In the genomic region with DNA sequence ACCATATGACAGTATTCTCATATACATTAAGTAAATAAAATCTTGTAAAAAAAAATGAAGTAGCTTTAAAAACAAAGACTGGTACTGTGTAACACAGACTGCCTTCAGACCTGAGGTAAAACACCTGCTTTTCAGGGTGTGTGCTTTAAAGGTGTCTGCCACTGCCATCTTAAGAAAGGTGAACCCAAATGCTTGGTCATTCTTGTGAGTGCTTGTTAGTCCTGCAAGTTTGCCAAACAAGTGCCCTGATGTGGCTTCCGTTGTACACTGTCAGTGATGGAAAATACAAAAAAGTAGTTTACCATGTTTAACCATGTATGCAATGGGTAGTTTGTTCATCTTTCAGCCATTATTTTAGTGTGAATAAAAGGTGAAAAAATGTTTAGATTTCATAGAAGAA, we compare ENCODE assay signal across 29 mouse cellular contexts. TPM values are rescaled to one million over a fixed set of nuclear protein-coding genes. Genes with fewer than 3 reads are reported as not detected.
DNase-seq lines count a peak whose midpoint lies in the region; ATAC-seq and TF ChIP-seq lines count a peak whose summit lies in the region.
"Had no signal": no experiment of that assay in that cellular context is flagged by ENCODE, and none has a peak within 500 bp of the region (broad histone marks: within the 10 kb centered on the region; RNA-seq: fewer than 3 reads in every experiment).

No protein-coding gene starts in this region.

- no peaks in the 10 kb centered on the region for H3K9me3 ChIP-seq in liver, embryonic 11.5 days (ENCODE audit: control insufficient read depth, low read length)
- no peaks in the 10 kb centered on the region for H3K9me3 ChIP-seq in E14TG2a.4 (ENCODE audit: low read length)
- H3K9me3 ChIP-seq: embryonic facial prominence, embryonic 12.5 days; embryonic facial prominence, embryonic 15.5 days; forebrain, embryonic 13.5 days; heart, embryonic 10.5 days; hindbrain, embryonic 13.5 days had no signal

- WGBS in liver, adult 2 months: 40% methylated on average over 1 of the region's 1 CpGs
- WGBS in liver, embryonic 11.5 days: 95% methylated on average over 1 of the region's 1 CpGs

- no peak for TF ChIP-seq CTCF in liver, adult 2 months (IDR thresholded peaks at IDR 0.05; ENCODE audit: low read depth, low read length)
- no peak for TF ChIP-seq CTCF in E14TG2a.4 (conservative IDR thresholded peaks at IDR 0.05; ENCODE audit: low read length)
- TF ChIP-seq CTCF in gastrocnemius, adult 2 months (IDR thresholded peaks at IDR 0.05): no peak

- no peak for TF ChIP-seq POLR2A in liver, adult 2 months (IDR thresholded peaks at IDR 0.05; ENCODE audit: extremely low read depth, insufficient read depth, low read length)

- H3K27me3 ChIP-seq in liver, adult 2 months (ENCODE audit: control insufficient read depth, insufficient read depth, low read length): no peaks in the 10 kb centered on the region
- no peaks in the 10 kb centered on the region for H3K27me3 ChIP-seq in liver, embryonic 11.5 days (replicated peaks; ENCODE audit: control insufficient read depth, insufficient read depth, low read length)
- H3K27me3 ChIP-seq in E14TG2a.4 (ENCODE audit: insufficient read depth, low read length): no peaks in the 10 kb centered on the region
- H3K27me3 ChIP-seq: embryonic facial prominence, embryonic 12.5 days; embryonic facial prominence, embryonic 15.5 days; forebrain, embryonic 13.5 days; hindbrain, embryonic 13.5 days had no signal

- no peak overlapping the region for H3K27ac ChIP-seq in liver, adult 2 months (replicated peaks; ENCODE audit: insufficient read depth, low read depth, low read length)
- no peak overlapping the region for H3K27ac ChIP-seq in liver, embryonic 11.5 days (ENCODE audit: low read depth, low read length)
- H3K27ac ChIP-seq in gastrocnemius, adult 2 months: no peak overlapping the region
- H3K27ac ChIP-seq: embryonic facial prominence, embryonic 12.5 days; embryonic facial prominence, embryonic 15.5 days; forebrain, embryonic 13.5 days; heart, adult 2 months; heart, embryonic 10.5 days; hindbrain, embryonic 13.5 days had no signal

- H3K9ac ChIP-seq in liver, adult 2 months (ENCODE audit: low read depth, low read length): no peak overlapping the region
- no peak overlapping the region for H3K9ac ChIP-seq in liver, embryonic 11.5 days (ENCODE audit: low read depth, low read length)
- H3K9ac ChIP-seq: embryonic facial prominence, embryonic 12.5 days; embryonic facial prominence, embryonic 15.5 days; forebrain, embryonic 13.5 days; hindbrain, embryonic 13.5 days had no signal

- no peaks in the 10 kb centered on the region; the same call in 1 of the 2 replicates for H3K79me2 ChIP-seq in liver, adult 2 months (ENCODE audit: control insufficient read depth, insufficient read depth, low read length)

- no peak overlapping the region for H3K4me3 ChIP-seq in liver, adult 2 months (ENCODE audit: insufficient read depth, low read depth, low read length)
- no peak overlapping the region for H3K4me3 ChIP-seq in liver, embryonic 11.5 days (ENCODE audit: low read depth, low read length)
- 0 out of 2 replicates have a peak overlapping the region, but pooled peaks have one; percentile 20 for H3K4me3 ChIP-seq in E14TG2a.4 (replicated peaks; ENCODE audit: low read length)
- no peak overlapping the region for H3K4me3 ChIP-seq in gastrocnemius, adult 2 months
- H3K4me3 ChIP-seq: embryonic facial prominence, embryonic 12.5 days; embryonic facial prominence, embryonic 15.5 days; erythroblast, embryonic 14.5 days; forebrain, embryonic 13.5 days; heart, adult 2 months; heart, embryonic 10.5 days; hindbrain, embryonic 13.5 days had no signal

- H3K36me3 ChIP-seq in liver, adult 2 months (ENCODE audit: control insufficient read depth, insufficient read depth, low read length): peaks cover 84% of the 10 kb centered on the region
- peaks cover 56% of the 10 kb centered on the region for H3K36me3 ChIP-seq in liver, embryonic 11.5 days (ENCODE audit: control insufficient read depth, insufficient read depth, low read length)
- H3K36me3 ChIP-seq in E14TG2a.4 (ENCODE audit: insufficient read depth, low read length): peaks cover 97% of the 10 kb centered on the region

- peaks cover 30% of the 10 kb centered on the region for H3K4me1 ChIP-seq in liver, adult 2 months (ENCODE audit: control insufficient read depth, insufficient read depth, low read length)
- peaks cover 8% of the 10 kb centered on the region; the same call in 1 of the 2 replicates for H3K4me1 ChIP-seq in liver, embryonic 11.5 days (replicated peaks; ENCODE audit: control insufficient read depth, insufficient read depth, low read length)
- H3K4me1 ChIP-seq in E14TG2a.4 (replicated peaks; ENCODE audit: low read depth, low read length): peaks cover 77% of the 10 kb centered on the region
- H3K4me1 ChIP-seq: embryonic facial prominence, embryonic 12.5 days had no signal

- ATAC-seq in liver, embryonic 11.5 days (replicated peaks; ENCODE audit: low FRiP score): no peak
- ATAC-seq: forebrain, embryonic 13.5 days; forebrain, embryonic 16.5 days; hindbrain, embryonic 16.5 days; inflammation-experienced regulatory T-cells, adult 6 months; intestine, embryonic 16.5 days had no signal

- intact Hi-C loops in gastrocnemius, adult 2 months (cut with DNase I): no loop called here

- peak; percentile 59 for DNase-seq in liver, adult 2 months (ENCODE audit: extremely low read depth, low read depth, low spot score)
- no peak for DNase-seq in liver, embryonic 11.5 days (ENCODE audit: low spot score)
- DNase-seq in ZHBTc4 (ENCODE audit: low read depth, low spot score): peak; percentile 44
- DNase-seq in naive thymus-derived CD4-positive, alpha-beta T cell, adult 2 months (ENCODE audit: low read depth): peak; percentile 45
- DNase-seq in MN1 (ENCODE audit: low spot score): no peak
- no peak for DNase-seq in gastrocnemius, adult 2 months
- DNase-seq: adrenal gland, postnatal 10 days; adrenal gland, postnatal 36 days; cerebellum, adult 18-20 months; cerebellum, adult 9-10 months; cerebellum, postnatal 25 days; gastrocnemius, postnatal 25 days; heart, adult 2 months; kidney, adult 18-20 months had no signal

- no peak overlapping the region for H3K4me2 ChIP-seq in liver, embryonic 11.5 days
- H3K4me2 ChIP-seq: embryonic facial prominence, embryonic 12.5 days; embryonic facial prominence, embryonic 15.5 days; forebrain, embryonic 13.5 days; hindbrain, embryonic 13.5 days had no signal

RNA-seq across cellular contexts. Expression of gene Srsf5, which starts 7.2 kb away (rescaled TPM):
- 232 and 331 TPM in 2 replicates for total RNA-seq in liver, adult 2 months (2014; rRNA removed)
- polyA plus RNA-seq in liver, adult 2 months (2012; rRNA removed): 198 and 238 TPM in 2 replicates
- 423 and 425 TPM in 2 replicates for polyA plus RNA-seq in liver, embryonic 11.5 days (2014; fragmentation: Nextera tagmentation; extraction: Ambion mirVana)
- 100 to 1,000 TPM in 1 of 2 experiments, 10 to 100 TPM in 1; 93.8 to 118 TPM for total RNA-seq in gastrocnemius, adult 2 months (2021)

RNA-seq across cellular contexts. Expression of gene Slc10a1, which starts 16.0 kb away (rescaled TPM):
- 389 and 508 TPM in 2 replicates for total RNA-seq in liver, adult 2 months (2014; rRNA removed)
- 1,193 and 1,387 TPM in 2 replicates for polyA plus RNA-seq in liver, adult 2 months (2012; rRNA removed)
- polyA plus RNA-seq in liver, embryonic 11.5 days (2014; fragmentation: Nextera tagmentation; extraction: Ambion mirVana): 0.47 and 0.95 TPM in 2 replicates
- not detected for total RNA-seq in gastrocnemius, adult 2 months (2021)
- total RNA-seq: adrenal gland, adult 18-20 months; adrenal gland, postnatal 36 days; gastrocnemius, postnatal 25 days; heart, adult 2 months; heart, postnatal 25 days; hematopoietic stem cell, adult 5-6 weeks had no signal
- polyA plus RNA-seq: erythroblast, embryonic 14.5 days; gonadal fat pad, adult 2 months; heart, adult 2 months had no signal

Comparison
In these comparisons a context has a peak if more than half of its experiments do, and no peak if none do; other contexts are left out.
1. DNase-seq: peak in liver, adult 2 months (single experiment), ZHBTc4 (single experiment) and naive thymus-derived CD4-positive, alpha-beta T cell, adult 2 months (single experiment); none in liver, embryonic 11.5 days (single experiment), MN1 (single experiment) and gastrocnemius, adult 2 months (single experiment).
2. RNA of gene Slc10a1, which starts 16.0 kb away (total RNA-seq): 389 to 508 TPM in liver, adult 2 months; not detected in gastrocnemius, adult 2 months; every median in the first group is over 100 times any median in the second.